Mouse (Mus musculus) myocyte (in vitro differentiated cells): Measurements from ENCODE around the gene Pcnp.

ENCODE experiments used
- E2F4 ChIP-seq: IDR thresholded peaks from one replicate; pipeline ENCODE4 v1.6.1; 2011; ENCODE audit warnings: mild to moderate bottlenecking, control low read depth, moderate library complexity; ENCODE audit not compliant: insufficient read depth
- MAX ChIP-seq: IDR thresholded peaks from one replicate; pipeline ENCODE4 v1.6.1; 2011; ENCODE audit warnings: low read depth, mild to moderate bottlenecking, control low read depth
- POLR2A ChIP-seq: IDR thresholded peaks from one replicate; pipeline ENCODE4 v1.6.1; 2011; ENCODE audit warnings: low read depth, mild to moderate bottlenecking, control low read depth, moderate library complexity; ENCODE audit not compliant: insufficient read length
- POLR2AphosphoS2 ChIP-seq: IDR thresholded peaks from one replicate; pipeline ENCODE4 v1.6.1; 2011; ENCODE audit warnings: low read depth, control low read depth; ENCODE audit not compliant: insufficient read length
- TCF12 ChIP-seq: IDR thresholded peaks from one replicate; pipeline ENCODE4 v1.6.1; 2011; ENCODE audit warnings: mild to moderate bottlenecking, control low read depth; ENCODE audit not compliant: poor library complexity, insufficient read depth, severe bottlenecking
- TCF3 ChIP-seq: IDR thresholded peaks from one replicate; pipeline ENCODE4 v1.6.1; 2011; ENCODE audit warnings: low read depth, control low read depth; ENCODE audit not compliant: insufficient read length
- USF1 ChIP-seq: IDR thresholded peaks from one replicate; pipeline ENCODE4 v1.6.1; 2011; ENCODE audit warnings: low read depth, mild to moderate bottlenecking, control low read depth, moderate library complexity

DNA sequence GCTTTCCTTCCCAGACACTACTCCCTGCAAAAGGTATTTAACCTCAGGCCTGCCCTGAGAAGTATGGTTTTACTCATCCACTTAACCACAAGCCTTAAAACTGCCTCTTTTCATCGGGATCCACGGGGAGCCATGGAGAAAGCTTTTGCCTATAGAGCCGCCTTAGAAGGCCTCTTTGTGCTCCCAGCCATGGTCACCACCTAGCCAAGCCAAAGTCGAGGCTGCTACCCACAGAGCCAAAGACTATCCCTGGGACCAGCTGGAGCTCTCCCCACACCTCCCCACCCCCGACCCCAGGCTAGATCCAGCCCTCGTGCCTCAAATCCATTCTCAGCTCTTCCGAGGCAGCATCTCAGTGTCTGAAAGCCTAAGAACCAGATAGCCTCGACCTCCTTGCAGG, 36.6 kb upstream of the Pcnp start:
- no peak for TF ChIP-seq MAX
- TF ChIP-seq POLR2A: no peak
- TF ChIP-seq POLR2AphosphoS2: no peak
- TF ChIP-seq E2F4: no peak
- no peak for TF ChIP-seq TCF12
- TF ChIP-seq TCF3: no peak
- TF ChIP-seq USF1: no peak
